Mouse (Mus musculus) embryo, embryonic 10 days (tissue): ENCODE measurements at regions not wholly inside any gene's neighbourhood (a gene's known extent, or its start where the extent isn't known, plus 50 kb on each side); places are given as distances from the start of the nearest gene placed in this dataset.

ENCODE experiments used
- DNase-seq: peaks from one replicate; pipeline ENCODE4 v3.0.0-alpha.2; 2015; ENCODE audit warnings: low spot score

DNA sequence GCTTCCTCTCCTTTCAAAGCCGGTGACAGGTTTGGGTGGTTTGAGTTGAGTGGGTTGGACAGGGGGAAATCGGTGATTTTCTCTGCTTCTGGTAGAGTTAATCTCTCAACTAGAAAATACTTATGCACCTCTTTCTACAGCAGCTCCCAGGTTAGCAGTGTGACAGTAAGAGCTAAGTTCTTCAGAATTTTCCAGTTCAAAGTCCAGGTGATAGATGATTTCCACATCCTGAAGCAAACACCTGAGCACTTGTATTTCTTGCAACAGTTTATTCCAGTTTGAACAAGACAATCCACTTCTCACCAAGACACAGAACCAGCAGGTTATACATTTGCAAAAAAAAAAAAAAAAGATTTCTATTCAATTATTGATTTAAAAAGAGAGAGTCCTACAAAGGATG lies 104.0 kb upstream of the Nr2f2 start:
- no peak for DNase-seq

DNA sequence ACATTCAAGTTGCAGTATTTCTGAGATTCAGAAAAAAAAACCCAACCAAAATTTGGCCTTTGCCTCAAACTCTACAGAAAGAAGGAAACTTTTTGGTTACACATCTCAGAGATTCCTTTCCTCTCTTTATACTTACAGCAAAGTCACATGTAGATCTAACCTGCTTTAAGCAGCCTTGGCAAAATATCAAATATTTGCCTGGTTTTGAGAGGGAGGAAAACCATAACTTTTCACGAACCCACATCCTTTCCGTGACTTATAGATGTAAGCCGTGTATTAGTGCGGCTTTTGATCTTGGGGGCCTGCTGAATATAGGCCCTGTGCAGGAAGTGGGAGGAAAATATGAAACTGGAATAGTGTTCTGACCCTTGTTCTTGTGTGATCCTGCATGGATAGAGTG lies 95.6 kb upstream of the Nr2f2 start:
- DNase-seq, result no peak

DNA sequence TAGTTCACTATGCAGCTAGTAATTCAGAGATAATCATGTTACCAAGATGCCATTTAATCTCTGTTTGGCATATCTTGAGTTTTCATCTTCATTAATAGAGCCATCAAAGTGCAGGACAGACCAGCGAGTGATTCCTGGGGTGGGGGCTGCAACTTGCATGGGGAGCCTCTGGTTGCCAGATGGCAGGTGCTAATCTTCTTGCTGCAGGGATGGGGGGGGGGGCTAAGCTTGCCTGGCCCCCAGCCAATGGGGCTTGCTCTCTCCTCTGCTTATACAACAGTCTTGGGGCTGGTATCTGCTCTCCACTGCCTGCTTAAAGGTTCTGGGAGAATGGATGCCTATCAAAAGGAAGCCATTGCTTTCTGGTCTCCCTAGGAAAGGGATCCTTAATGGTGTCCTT lies 88.0 kb upstream of the Nr2f2 start:
- DNase-seq, result no peak

DNA sequence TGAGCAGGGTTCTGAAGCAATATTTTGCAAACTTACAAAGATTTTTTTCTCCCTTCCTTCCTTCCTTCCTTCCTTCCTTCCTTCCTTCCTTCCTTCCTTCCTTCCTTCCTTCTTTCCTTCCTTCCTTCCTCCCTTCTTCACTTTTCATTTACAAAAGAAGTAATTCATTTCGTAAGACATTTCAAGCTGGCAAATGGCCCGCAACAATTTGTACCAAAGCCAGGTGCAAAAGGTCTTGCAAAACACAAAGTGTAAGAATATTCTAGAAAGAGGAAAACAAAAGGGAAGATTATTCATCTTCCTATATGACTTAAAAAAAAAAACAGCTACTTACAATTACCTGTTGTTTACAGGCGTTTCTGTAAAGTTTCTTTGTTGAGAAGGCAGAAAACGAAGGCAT lies 86.3 kb upstream of the Nr2f2 start:
- no peak for DNase-seq

DNA sequence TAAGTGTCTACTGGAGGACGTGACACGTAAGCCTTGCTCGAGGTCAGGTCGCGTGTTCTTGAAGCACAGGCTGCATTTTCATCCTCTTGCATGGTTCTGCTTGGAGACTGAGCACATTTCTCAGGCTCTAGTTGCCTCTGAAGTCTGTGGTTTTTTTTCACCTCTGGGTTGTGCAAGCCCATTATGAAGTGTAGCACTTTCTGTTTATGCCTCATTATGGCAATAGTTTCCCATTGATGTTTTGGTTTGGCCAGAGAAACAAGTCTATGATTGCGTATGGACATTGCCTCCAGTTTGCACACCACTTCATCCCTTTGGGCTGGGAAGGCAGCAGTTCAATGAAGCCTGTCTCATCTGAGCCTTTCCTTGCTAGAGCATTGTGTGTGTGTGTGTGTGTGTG lies 72.4 kb upstream of the Nr2f2 start:
- DNase-seq, result no peak

DNA sequence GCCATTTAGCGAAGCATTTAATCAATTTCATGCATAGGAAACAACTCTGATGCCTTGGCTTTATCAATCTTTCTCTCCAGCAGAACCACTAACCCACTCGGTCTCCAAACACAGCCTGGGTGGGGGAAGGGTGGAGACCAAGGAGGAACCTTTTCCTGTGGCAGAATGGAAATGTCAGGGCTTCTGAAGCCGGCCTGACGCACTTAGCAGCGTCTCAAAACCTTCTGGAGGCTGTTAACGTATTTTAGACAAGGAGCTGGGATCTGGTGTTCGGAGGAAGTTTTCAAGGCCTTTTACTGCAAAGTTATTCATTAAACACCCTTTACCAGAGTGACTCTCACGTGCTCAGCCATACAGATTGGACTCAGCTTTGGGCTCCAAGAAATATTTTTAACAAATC lies 67.3 kb upstream of the Nr2f2 start:
- no peak for DNase-seq

DNA sequence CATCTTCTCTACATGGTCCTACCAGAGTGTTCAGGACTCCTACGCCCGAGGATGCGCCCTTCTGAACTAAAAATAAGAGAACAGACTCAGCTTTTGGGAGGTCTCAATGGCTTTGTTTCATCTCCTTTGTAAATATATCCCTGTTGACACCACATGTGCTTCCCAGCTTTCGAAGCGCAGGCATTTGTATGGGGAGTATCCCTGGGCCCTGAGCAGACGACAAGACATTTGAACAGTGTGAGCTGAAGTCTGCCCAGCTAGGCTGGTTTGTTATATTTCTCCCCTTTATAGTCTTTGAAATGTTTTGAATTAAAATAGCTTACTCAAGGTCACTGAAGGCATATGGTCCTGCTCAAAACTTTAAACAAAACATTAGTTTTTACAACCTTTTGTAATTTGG lies 66.8 kb upstream of the Nr2f2 start:
- DNase-seq, result peak; percentile 12

DNA sequence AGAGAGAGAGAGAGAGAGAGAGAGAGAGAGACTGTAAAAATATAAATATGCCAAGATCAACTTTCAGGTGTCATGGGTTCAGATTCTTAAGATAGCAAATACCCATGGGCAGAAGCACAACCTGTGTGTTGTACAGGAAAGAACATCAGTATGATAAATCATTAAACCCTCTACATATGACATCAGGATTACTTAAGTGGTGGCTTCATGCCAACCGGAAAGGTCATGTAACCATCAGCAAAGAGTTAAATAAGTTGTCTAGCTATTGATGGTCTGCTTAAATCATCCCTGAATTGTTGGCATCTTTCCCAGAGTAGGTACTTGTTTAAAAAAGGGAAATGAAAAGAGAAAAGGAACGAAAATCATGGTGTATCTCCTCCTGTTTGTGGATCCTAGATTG lies 65.2 kb upstream of the Nr2f2 start:
- DNase-seq, result no peak

DNA sequence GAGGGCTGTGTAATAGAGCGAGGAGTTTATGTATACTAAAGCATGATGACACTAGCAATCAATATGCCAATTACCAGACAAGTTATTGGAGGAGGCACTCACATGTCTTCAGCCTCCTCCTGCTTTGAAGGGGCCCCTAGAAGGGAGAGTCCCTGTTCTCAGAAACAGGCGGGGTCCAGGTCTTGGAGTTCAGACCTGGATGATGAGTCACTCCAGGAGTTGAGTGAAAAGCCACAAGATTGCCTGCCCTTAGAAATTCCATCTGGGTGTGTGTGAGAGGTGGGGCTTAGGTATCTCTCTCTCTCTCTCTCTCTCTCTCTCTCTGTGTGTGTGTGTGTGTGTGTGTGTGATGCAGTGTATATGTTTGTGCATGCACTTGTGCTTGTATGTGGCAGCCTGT lies 62.8 kb upstream of the Nr2f2 start:
- peak; percentile 42 for DNase-seq

DNA sequence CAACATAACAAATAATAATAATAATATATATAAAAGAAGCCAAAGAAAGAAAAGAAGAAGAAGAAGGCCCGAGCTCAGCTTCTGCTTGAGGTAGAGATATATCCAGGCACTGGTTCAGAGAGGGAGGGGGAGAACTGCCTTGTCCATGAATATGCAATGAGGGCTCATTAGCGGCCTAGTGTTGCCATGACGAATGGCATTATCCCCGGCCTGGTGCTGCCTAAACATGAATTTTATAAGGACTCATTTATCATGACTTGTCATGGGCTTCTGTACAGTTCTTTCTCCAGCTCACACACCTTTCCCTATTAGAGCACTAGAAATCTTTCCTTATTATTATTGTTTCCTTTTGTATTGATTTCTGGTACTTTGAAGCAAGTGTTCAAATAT lies 57.7 kb upstream of the Nr2f2 start:
- DNase-seq, result peak; percentile 62

DNA sequence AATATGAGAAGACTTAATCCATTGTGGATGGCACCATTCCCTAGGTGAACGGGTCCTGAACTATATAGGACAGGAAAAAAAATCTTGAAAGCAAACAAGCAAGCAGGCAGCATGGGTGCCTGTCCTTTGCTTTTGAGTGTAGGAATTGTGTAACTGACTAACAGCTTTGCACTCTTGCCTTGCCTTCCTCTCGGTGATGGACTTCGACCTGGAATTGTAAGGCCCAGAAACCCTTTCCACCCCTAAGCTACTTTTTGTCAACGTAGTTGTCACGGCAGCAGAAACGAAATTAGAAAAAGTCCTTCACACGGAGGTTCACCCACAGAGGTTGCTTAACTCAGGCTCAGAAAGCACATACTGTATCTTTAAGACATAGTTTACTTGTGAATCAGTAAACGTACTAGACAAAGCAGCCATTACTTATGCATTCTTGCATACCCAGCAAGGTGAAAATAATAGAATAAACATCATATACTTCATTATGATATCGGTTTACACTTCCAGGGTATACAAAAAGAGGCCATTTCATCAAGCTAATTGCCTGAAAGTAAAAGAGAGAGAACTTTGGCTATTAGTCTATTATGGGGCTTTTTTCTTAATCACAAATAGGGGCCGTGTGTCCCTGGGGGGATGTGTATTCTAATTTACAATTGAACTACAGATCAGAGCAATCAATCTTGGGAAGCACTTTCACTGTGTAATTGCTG lies 57.1 kb upstream of the Nr2f2 start:
- no peak for DNase-seq

DNA sequence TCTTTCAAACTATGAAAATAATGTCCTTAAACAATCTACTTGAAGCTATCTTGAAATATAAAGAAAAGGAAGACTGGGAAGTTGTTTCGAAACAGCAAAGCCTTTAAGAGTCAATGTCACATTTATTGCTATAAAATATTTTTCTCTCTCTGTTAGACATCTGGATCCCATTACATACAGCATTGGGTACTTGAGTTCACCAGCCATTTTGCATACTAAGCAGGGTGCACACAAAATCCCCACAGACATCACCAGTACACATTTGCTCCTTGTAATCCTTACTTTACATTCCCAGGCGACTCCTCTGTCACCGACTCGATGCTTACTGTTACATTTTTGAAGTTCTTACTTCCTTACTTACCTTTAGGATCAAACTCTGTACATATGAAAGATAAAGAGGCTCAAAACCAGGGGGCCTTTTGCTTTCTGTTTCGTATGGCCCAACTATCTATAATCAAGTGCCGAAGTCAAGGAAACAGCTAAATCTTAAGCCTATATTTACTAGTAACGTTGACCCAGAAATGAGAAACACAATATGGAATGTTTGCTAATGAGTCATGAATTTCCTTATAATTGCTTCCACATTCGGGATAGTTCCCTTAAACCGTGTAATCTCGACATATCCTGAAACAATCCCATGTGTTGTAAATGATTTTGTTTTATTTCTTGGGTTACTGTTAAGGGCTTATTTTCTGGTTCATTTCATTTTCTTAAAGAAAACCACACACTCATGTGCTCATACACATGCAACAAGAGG lies 49.8 kb upstream of the Nr2f2 start:
- DNase-seq, result no peak
